Mouse (Mus musculus): ENCODE data around the gene Vps9d1.
"Not testable (repeated sequence)": the region's sequence is repeated elsewhere in the genome, so short reads cannot be mapped to it uniquely, and the experiment has no call there.

Vps9d1 gene

GRCm38 (mm10) chr8:123253451-123254098 lies 573 bp downstream of the Vps9d1 start:
- DNase-seq (ENCODE audit: low spot score in 2 of 2) = no peak

- DNase-seq (ENCODE audit: low spot score in 2 of 2) = no peak
Measured at GRCm38 (mm10) chr8:123252925-123253324, 1.2 kb downstream of the Vps9d1 start.

- DNase-seq (ENCODE audit: low spot score in 2 of 2) = no peak
Measured at GRCm38 (mm10) chr8:123250940-123251339, 3.2 kb downstream of the Vps9d1 start.

GRCm38 (mm10) chr8:123248596-123248995 lies 5.6 kb downstream of the Vps9d1 start:
- no peak for DNase-seq (ENCODE audit: low spot score in 2 of 2)

- DNase-seq (ENCODE audit: low spot score in 2 of 2) = no peak
Measured at GRCm38 (mm10) chr8:123247748-123248147, 6.4 kb downstream of the Vps9d1 start.

GRCm38 (mm10) chr8:123245543-123245942 lies 8.6 kb downstream of the Vps9d1 start:
- no peak for DNase-seq (ENCODE audit: low spot score in 2 of 2)

- no peak for DNase-seq (ENCODE audit: low spot score in 2 of 2)
Measured at GRCm38 (mm10) chr8:123244382-123244781, 9.8 kb downstream of the Vps9d1 start.

GRCm38 (mm10) chr8:123243053-123243452 lies 11.1 kb downstream of the Vps9d1 start:
- DNase-seq (ENCODE audit: low spot score in 2 of 2) = no peak

GRCm38 (mm10) chr8:123242107-123242923 lies 11.8 kb downstream of the Vps9d1 start:
- no peak for DNase-seq (ENCODE audit: low spot score in 2 of 2)

- no peak for DNase-seq (ENCODE audit: low spot score in 2 of 2)
Measured at GRCm38 (mm10) chr8:123239398-123239797, 14.8 kb downstream of the Vps9d1 start.

- DNase-seq (ENCODE audit: low spot score in 2 of 2) = peak; percentile 77 to 80
Measured at GRCm38 (mm10) chr8:123235520-123236497, 18.3 kb downstream of the Vps9d1 start, which contains the start of gene Spata2l. Spata2l (minus strand) TSS chr8:123236233.

- DNase-seq (ENCODE audit: low spot score in 2 of 2) = peak; percentile 73 to 81
Measured at GRCm38 (mm10) chr8:123234918-123235519, 19.1 kb downstream of the Vps9d1 start.

- no peak for DNase-seq (ENCODE audit: low spot score in 2 of 2)
Measured at GRCm38 (mm10) chr8:123233760-123234159, 20.4 kb downstream of the Vps9d1 start.

- DNase-seq (ENCODE audit: low spot score in 2 of 2) = no peak
Measured at GRCm38 (mm10) chr8:123233300-123233699, 20.8 kb downstream of the Vps9d1 start.

GRCm38 (mm10) chr8:123232553-123232952 lies 21.6 kb downstream of the Vps9d1 start:
- no peak for DNase-seq (ENCODE audit: low spot score in 2 of 2)

GRCm38 (mm10) chr8:123231742-123232141 lies 22.4 kb downstream of the Vps9d1 start:
- DNase-seq (ENCODE audit: low spot score in 2 of 2) = peak in 1 of 2 experiments; percentile 32

GRCm38 (mm10) chr8:123230326-123230725 lies 23.8 kb downstream of the Vps9d1 start:
- DNase-seq (ENCODE audit: low spot score in 2 of 2) = not testable (repeated sequence)

- DNase-seq (ENCODE audit: low spot score in 2 of 2) = no peak
Measured at GRCm38 (mm10) chr8:123228416-123228815, 25.7 kb downstream of the Vps9d1 start.

GRCm38 (mm10) chr8:123224278-123225266 lies 29.6 kb downstream of the Vps9d1 start, which contains the start of gene Cdk10:
Cdk10 (plus strand) TSS chr8:123224842.
- peak; percentile 85 to 90 for DNase-seq (ENCODE audit: low spot score in 2 of 2)

- DNase-seq (ENCODE audit: low spot score in 2 of 2) = no peak
Measured at GRCm38 (mm10) chr8:123220917-123221316, 33.2 kb downstream of the Vps9d1 start.
